Mouse (Mus musculus) heart, embryonic 15.5 days (tissue): ENCODE data around the gene Esyt2. TPM values are rescaled to one million over a fixed set of nuclear protein-coding genes. Genes with fewer than 3 reads are reported as not detected.

Experiments used
- microRNA-seq: library from miRNA; unstranded; fragments of <30 nt; microRNA quantifications from one replicate; pipeline ENCODE4, GENCODE M21; 2016
- polyA plus RNA-seq: library from polyadenylated mRNA; unstranded; fragments of >200 nt; fragmentation: Nextera tagmentation; extraction: Ambion mirVana; gene quantifications from 2 replicates; pipeline ENCODE4 v1.2.1, GENCODE M21; 2015

Gene Esyt2
- polyA plus RNA-seq, 1 experiment from 2014 or later, result 10.0 TPM

Small RNA genes within 50 kb of the gene (microRNA-seq; reads per million reads assigned to microRNA genes)
- gene Gm23190, result not detected

Other genes with a start within 250 kb of the Esyt2 start
- 25.5 and 30.4 TPM in 2 replicates for gene Zfp386, start 233.5 kb upstream of the Esyt2 start, polyA plus RNA-seq
- gene Vipr2, start 203.5 kb upstream of the Esyt2 start, polyA plus RNA-seq, result 0.40 and 0.82 TPM in 2 replicates
- 5.9 and 7.1 TPM in 2 replicates for gene Wdr60, start 18.2 kb upstream of the Esyt2 start, polyA plus RNA-seq
- not detected in 2 replicates for gene Gm11027, start 5.8 kb upstream of the Esyt2 start, polyA plus RNA-seq
- gene Ncapg2, start 124.2 kb downstream of the Esyt2 start, polyA plus RNA-seq, result 20.0 and 25.8 TPM in 2 replicates
- 0.13 and 0.24 TPM in 2 replicates for gene Ptprn2, start 204.5 kb downstream of the Esyt2 start, polyA plus RNA-seq